Mouse (Mus musculus) liver, embryonic 16.5 days (tissue): ENCODE results near the gene Tgfbr3. TPM values are rescaled to one million over a fixed set of nuclear protein-coding genes. Genes with fewer than 3 reads are reported as not detected.
A peak's percentile ranks its signal among the peaks of the same experiment; 100 is the strongest.

Experiments
- ATAC-seq: fragments of 200-750 bp; cut with Nextera tagmentation; 2 replicates; pipeline ENCODE4 v1.8.0; 2017; ENCODE audit warnings: low read depth, mild to moderate bottlenecking, moderate number of reproducible peaks, moderate library complexity
- H3K27ac ChIP-seq: fragments of 300-500 bp; sonication (generic); 2 replicates; pipeline ENCODE4 v1.5.1; 2014; ENCODE audit warnings: mild to moderate bottlenecking, low read length
- H3K27me3 ChIP-seq: fragments of 300-500 bp; sonication (generic); 2 replicates; pipeline ENCODE4 v1.6.1; 2014; ENCODE audit warnings: low read depth, low read length, mixed read lengths; ENCODE audit not compliant: control insufficient read depth, insufficient read depth
- H3K36me3 ChIP-seq: fragments of 300-500 bp; sonication (generic); 2 replicates; pipeline ENCODE4 v1.6.1; 2014; ENCODE audit warnings: mild to moderate bottlenecking; ENCODE audit not compliant: control insufficient read depth, insufficient read depth
- H3K4me1 ChIP-seq: fragments of 300-500 bp; sonication (generic); 2 replicates; pipeline ENCODE4 v1.6.1; 2014; ENCODE audit warnings: low read depth, low read length, mixed read lengths; ENCODE audit not compliant: control insufficient read depth
- H3K4me2 ChIP-seq: fragments of 300-500 bp; sonication (generic); 2 replicates; pipeline ENCODE4 v1.6.1; 2014; ENCODE audit warnings: low read depth, low read length, mixed read lengths
- H3K4me3 ChIP-seq: fragments of 300-500 bp; sonication (generic); 2 replicates; pipeline ENCODE4 v1.5.1; 2014; ENCODE audit warnings: low read depth, mild to moderate bottlenecking, low read length
- H3K9ac ChIP-seq: fragments of 300-500 bp; sonication (generic); 2 replicates; pipeline ENCODE4 v1.6.1; 2014; ENCODE audit warnings: low read depth, low read length
- H3K9me3 ChIP-seq: fragments of 300-500 bp; sonication (generic); replicated peaks from 2 replicates; pipeline ENCODE4 v1.6.1; 2016; ENCODE audit warnings: low read length; ENCODE audit not compliant: control insufficient read depth
- whole genome bisulfite sequencing: fragments of 180-500 bp; shearing (Covaris S2); extraction: QIAGEN DNeasy Blood & Tissue Kit; methylation state at CpG from one replicate; pipeline ENCODE4 v1.1.7; 2014; ENCODE audit not compliant: insufficient replicate concordance; 5-methylcytosine and 5-hydroxymethylcytosine counted together
- polyA plus RNA-seq: library from polyadenylated mRNA; unstranded; fragments of >200 nt; fragmentation: Nextera tagmentation; extraction: Ambion mirVana; gene quantifications from 2 replicates; pipeline ENCODE4 v1.2.1, GENCODE M21; 2015

Tgfbr3 gene
- polyA plus RNA-seq, 1 experiment from 2014 or later, result 6.8 TPM

DNA sequence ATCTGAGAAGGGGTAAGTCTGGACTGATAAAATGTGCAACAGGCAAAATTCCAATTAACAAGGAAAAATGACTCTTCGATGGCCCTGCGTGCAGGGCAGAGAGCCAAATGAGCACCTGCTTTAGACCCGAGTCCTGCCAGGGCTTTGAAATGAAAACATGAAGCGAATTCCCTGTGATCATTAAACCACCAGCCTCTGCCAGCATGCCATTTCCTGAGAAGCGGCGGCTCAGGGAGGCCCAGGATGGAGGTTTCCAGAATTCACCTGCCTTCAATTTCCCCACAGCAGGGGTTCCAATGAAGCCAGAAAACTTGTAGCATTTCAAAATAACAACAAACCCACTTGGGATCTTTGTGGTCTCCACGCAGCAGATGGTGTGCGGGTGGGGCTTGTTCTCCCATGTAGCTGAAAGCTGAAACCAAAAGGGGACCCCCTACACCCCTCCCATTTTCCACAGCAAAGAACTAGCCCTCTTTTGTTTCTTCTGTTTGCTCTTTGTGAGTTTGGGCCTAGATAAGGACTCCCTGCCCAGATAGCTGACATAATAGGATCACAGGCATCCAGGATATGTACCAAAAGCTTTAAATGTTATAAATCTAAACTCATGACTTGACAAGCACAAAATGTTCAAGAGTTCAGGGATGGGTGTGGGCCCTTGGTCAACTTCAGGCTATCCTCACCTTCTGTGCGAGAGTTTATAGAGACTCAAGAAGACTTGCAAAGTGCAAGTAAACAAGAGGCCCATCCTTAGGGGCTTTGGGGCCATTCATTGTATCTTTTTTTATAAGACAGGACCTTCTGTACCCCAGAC, 7.3 kb upstream of the Tgfbr3 start:
- peaks cover 3% of the 10 kb centered on the region for H3K4me1 ChIP-seq
- no peak for ATAC-seq
- no peak overlapping the region for H3K9ac ChIP-seq
- 55% methylated on average over 9 of the region's 9 CpGs for WGBS
- H3K4me3 ChIP-seq, result no peak overlapping the region
- H3K36me3 ChIP-seq, result no peaks in the 10 kb centered on the region
- no peaks in the 10 kb centered on the region for H3K9me3 ChIP-seq
- H3K4me2 ChIP-seq, result no peak overlapping the region
- H3K27ac ChIP-seq, result no peak overlapping the region
- H3K27me3 ChIP-seq, result no peaks in the 10 kb centered on the region

DNA sequence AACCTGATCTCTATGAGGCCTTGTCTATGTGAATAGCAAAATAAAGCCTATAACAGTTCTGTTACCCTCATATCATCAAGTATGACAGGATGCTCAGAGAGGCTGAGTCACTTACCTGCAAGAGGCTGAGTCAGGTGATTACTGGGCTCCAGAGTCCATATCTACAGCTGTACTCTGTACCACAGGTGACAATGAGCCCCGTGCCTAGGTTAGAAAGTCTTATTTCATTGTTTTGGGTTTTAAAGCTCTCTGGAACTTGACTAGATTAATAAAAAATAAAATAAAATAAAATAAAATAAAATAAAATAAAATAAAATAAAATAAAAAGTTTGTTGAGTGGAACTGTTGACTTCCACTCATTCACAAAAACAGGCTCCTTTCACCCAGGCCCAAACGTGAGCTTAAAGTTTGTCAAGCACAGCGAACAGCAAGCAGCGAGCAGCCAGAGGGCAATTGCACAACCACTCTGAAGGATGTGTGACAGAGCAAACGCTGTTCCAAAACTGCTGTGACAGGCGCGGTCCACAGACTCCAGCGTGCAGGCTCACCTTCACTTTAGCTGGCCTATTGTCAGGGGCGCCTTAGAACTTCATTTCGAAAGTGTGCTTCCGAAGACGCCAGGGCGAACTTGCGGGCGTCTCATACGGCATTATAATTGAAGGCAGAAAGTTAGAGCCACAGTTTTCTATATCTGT, 6.5 kb upstream of the Tgfbr3 start:
- WGBS, result 59% methylated on average over 16 of the region's 16 CpGs
- peaks cover 3% of the 10 kb centered on the region for H3K4me1 ChIP-seq
- no peaks in the 10 kb centered on the region for H3K36me3 ChIP-seq
- no peaks in the 10 kb centered on the region for H3K27me3 ChIP-seq
- no peaks in the 10 kb centered on the region for H3K9me3 ChIP-seq
- no peak overlapping the region for H3K27ac ChIP-seq
- H3K4me2 ChIP-seq, result no peak overlapping the region
- ATAC-seq, result peak; percentile 64
- no peak overlapping the region for H3K9ac ChIP-seq
- H3K4me3 ChIP-seq, result no peak overlapping the region

DNA sequence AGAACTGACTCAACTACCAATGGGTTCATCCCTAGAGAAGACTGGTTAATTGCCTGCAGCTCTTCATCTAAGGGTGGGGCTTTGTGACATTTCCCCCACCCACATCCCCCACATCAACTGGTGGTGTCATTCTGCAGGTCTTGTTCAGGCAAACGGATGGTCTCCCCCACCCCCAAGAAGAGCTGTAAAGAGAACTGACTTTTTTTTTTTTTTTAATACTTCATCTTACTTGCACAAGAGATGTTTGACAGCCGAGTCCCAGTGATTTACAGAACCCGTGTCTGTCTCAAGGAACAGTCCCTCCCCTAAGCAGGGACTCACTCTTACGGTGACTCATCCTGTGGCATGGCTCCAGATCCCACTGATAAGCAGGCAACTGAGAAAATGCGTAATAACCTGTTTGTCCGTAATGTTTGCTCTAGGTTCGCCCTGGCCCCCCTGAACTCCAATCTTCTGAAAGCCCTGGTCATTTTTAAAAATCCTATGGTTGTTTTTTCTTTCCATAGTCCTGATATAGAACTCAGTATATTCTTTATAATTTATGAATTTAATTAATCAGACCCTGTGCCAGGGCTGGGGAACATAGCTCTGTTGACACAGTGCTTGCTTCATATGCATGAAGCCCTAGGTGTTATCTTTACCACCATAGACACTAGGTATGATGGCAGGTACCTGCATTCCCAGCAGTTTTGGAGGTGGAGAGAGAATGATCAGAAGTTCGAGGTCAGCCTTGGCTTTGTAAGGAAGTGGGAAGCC, 5.8 kb upstream of the Tgfbr3 start:
- Histone ChIP-seq H3K4me2 (no peak overlapping the region), H3K9ac (no peak overlapping the region), H3K9me3 (no peaks in the 10 kb centered on the region), H3K4me3 (no peak overlapping the region), H3K27me3 (peaks cover 3% of the 10 kb centered on the region), H3K4me1 (peaks cover 3% of the 10 kb centered on the region), H3K36me3 (no peaks in the 10 kb centered on the region), H3K27ac (no peak overlapping the region)
- WGBS, result 23% methylated on average over 8 of the region's 8 CpGs
- ATAC-seq, result no peak

DNA sequence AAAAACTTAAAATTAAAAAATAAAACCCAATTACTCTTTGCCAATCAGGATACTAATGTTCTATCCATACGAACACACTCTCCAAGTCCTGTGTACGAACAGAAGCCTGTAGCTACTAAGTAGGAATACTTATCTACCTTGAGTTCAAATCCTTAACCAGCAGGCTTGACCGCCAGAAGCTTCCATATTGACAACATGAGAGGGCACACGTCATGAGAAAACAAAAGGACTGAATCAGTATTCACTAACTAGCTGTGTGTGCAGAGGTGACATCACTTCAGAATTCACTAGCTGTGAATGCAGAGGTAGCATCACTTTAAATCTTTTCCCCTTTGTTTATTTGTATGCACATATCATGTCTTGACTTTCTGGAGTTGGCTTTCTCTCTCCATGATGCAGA, 4.6 kb upstream of the Tgfbr3 start:
- ATAC-seq, result no peak
- no peak overlapping the region for H3K9ac ChIP-seq
- no peak overlapping the region for H3K27ac ChIP-seq
- no peak overlapping the region for H3K4me3 ChIP-seq
- WGBS, result 74% methylated on average over 4 of the region's 4 CpGs
- peaks cover 15% of the 10 kb centered on the region for H3K27me3 ChIP-seq
- no peaks in the 10 kb centered on the region for H3K9me3 ChIP-seq
- H3K36me3 ChIP-seq, result no peaks in the 10 kb centered on the region
- no peak overlapping the region for H3K4me2 ChIP-seq
- peaks cover 3% of the 10 kb centered on the region for H3K4me1 ChIP-seq

DNA sequence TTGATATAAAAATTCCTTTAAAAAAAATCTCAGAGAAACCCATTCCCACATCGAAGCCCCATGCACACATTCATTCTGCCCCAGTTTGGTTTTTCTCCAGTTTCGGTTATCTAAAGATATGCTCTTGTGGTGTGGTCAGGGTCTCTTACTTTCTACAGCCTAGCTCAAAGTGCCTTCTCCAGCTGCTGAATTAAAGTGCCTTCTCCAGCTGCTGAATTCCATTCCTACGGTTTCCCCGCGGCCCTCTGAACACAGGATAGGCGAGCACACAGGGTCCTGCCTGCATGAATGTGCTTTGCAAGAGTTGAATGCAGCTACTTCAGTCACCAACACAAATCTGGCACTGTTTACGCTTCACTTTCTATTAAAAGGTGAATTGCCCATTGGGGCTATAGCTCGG, 557 bp upstream of the Tgfbr3 start:
- Histone ChIP-seq H3K27ac (no peak overlapping the region), H3K4me3 (no peak overlapping the region), H3K36me3 (no peaks in the 10 kb centered on the region), H3K4me1 (peaks cover 6% of the 10 kb centered on the region; the same call in 1 of the 2 replicates), H3K9ac (no peak overlapping the region), H3K9me3 (no peaks in the 10 kb centered on the region), H3K27me3 (peaks cover 16% of the 10 kb centered on the region), H3K4me2 (peak overlapping the region; percentile 94)
- no peak for ATAC-seq
- WGBS, result 47% methylated on average over 8 of the region's 8 CpGs

DNA sequence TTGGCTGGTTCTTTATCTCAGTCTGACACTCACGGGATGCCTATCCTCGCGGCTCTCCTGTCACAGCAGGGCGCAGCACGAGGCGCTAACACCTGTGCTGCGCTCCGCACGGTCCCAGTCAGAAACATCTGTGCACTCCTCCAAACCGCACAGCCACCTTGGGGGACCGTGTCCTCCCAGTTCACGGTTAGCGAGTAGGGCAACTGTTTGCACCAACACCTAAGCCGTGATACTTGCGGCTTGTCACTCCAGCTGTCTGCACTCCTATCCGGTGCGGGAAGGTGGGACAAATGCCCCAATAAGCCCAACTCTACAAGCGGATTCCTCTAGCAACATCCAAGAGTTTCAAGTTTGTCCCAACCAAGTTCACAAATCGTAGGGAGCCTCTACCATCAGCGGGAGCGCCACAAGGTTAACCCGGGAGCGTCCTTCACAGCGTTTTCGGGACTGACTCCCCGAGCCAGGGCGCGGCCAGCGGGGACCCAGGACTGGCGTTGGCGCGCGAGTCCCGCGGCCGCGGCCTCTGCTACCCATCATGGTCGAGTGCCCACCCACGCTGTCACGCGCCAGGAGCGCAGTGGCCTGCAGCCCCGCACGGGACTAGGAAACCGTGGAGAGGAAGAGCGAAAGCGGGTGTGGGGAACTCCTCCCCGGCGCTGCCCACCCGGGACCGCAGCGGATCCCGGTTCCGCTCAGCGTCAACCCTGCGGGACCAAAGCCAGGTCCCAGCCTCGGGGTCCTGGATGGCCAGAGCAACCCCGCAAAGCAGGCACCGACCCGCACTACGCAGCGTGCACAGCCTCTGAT, 799 bp downstream of the Tgfbr3 start:
- Histone ChIP-seq H3K4me3 (peak overlapping the region; percentile 76), H3K9me3 (no peaks in the 10 kb centered on the region), H3K4me1 (peaks cover 6% of the 10 kb centered on the region; the same call in 1 of the 2 replicates), H3K4me2 (peak overlapping the region; percentile 94), H3K9ac (peak overlapping the region; percentile 72), H3K36me3 (no peaks in the 10 kb centered on the region), H3K27ac (peak overlapping the region; percentile 62), H3K27me3 (peaks cover 16% of the 10 kb centered on the region)
- WGBS, result under 1% methylated on average over 62 of the region's 62 CpGs
- ATAC-seq, result peak; percentile 57

DNA sequence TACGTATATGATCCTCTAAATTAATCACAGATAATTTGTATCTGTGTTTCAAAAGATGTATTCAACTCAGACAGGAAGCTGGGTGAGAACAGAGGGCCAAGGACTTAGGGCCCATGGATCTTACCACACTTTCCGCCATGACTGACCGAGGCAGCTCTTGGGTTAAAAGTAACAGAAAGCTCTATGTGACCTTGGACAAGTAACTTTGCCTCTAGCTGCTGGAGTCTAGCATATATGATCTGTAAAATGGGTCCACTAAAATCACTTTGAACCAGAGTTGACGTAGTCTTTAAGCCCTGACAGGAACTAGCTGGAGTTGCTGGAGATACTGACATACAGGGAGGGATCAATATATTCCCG, 1.5 kb downstream of the Tgfbr3 start:
- H3K36me3 ChIP-seq, result no peaks in the 10 kb centered on the region
- no peaks in the 10 kb centered on the region for H3K9me3 ChIP-seq
- no peak for ATAC-seq
- H3K4me1 ChIP-seq, result peaks cover 6% of the 10 kb centered on the region; the same call in 1 of the 2 replicates
- H3K4me3 ChIP-seq, result peak overlapping the region; percentile 76
- peak overlapping the region; percentile 94 for H3K4me2 ChIP-seq
- WGBS, result 30% methylated on average over 5 of the region's 5 CpGs
- peaks cover 16% of the 10 kb centered on the region for H3K27me3 ChIP-seq
- no peak overlapping the region for H3K27ac ChIP-seq
- peak overlapping the region; percentile 72; the same call in 1 of the 2 replicates for H3K9ac ChIP-seq

DNA sequence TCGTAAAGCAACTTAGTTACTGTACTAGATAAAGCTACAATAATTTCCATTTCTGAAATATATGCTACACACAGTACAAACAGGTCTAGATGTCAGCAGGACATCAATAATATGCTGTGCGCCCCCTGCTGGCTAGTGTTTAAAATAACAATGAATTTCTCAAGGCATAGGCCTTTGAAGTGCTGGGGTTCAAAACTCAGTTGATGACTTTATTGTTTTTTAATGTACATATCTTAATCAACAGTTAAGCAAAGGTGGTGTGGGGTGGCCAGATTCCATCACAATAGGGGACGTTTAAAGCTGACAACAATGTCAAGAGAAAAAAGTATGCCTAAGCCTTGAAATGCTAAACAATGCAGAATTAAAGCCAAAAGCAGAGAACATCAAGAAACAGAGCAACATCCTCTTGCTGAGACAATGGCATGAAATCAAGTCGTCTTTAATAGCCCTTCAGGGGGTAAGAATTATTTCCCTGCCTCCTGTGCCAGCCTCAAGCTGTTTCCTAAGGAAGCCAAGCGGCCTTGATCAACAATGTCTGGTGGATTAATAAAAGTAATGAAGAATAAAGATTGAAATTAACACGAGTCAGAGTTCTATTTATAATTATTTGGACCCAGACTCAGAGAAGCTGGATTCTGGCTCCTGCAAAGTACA, 2.0 kb downstream of the Tgfbr3 start:
- 18% methylated on average over 6 of the region's 6 CpGs for WGBS
- peaks cover 6% of the 10 kb centered on the region; the same call in 1 of the 2 replicates for H3K4me1 ChIP-seq
- 0 out of 2 replicates have a peak overlapping the region, but pooled peaks have one; percentile 94 for H3K4me2 ChIP-seq
- H3K9ac ChIP-seq, result no peak overlapping the region; the same call in 1 of the 2 replicates
- peaks cover 16% of the 10 kb centered on the region for H3K27me3 ChIP-seq
- no peak for ATAC-seq
- H3K4me3 ChIP-seq, result no peak overlapping the region
- H3K27ac ChIP-seq, result no peak overlapping the region
- no peaks in the 10 kb centered on the region for H3K36me3 ChIP-seq
- no peaks in the 10 kb centered on the region for H3K9me3 ChIP-seq
